Mouse (Mus musculus) v-Abl transformed pro-B cells (cell line): ENCODE data around the gene Ank2.

ENCODE experiments used
- in situ Hi-C, 2 experiments: fragments of 400-800 bp; cut with MboI; formaldehyde crosslinking; loops; one replicate each; pipeline ENCODE4 v1.15.1; 2025; ENCODE audit not compliant: unreplicated experiment in 2 of 2

The Ank2 gene

GRCm38 (mm10) chr3:127087574-127087973 lies 411.6 kb downstream of the Ank2 start:
- in situ Hi-C loops, result no loop called here

GRCm38 (mm10) chr3:127086834-127087506 lies 412.2 kb downstream of the Ank2 start:
- in situ Hi-C loops, result no loop called here

- in situ Hi-C loops, result no loop called here
Measured at GRCm38 (mm10) chr3:127077369-127077768, 421.8 kb downstream of the Ank2 start.

GRCm38 (mm10) chr3:127075531-127076280 lies 423.4 kb downstream of the Ank2 start:
- in situ Hi-C loops, result no loop called here

GRCm38 (mm10) chr3:127071471-127071870 lies 427.7 kb downstream of the Ank2 start:
- in situ Hi-C loops, result no loop called here

- in situ Hi-C loops, result no loop called here
Measured at GRCm38 (mm10) chr3:127063654-127064386, 435.3 kb downstream of the Ank2 start.

- in situ Hi-C loops, result no loop called here
Measured at GRCm38 (mm10) chr3:127059671-127060070, 439.5 kb downstream of the Ank2 start.

GRCm38 (mm10) chr3:127041288-127041687 lies 457.9 kb downstream of the Ank2 start:
- in situ Hi-C loops, result no loop called here

- in situ Hi-C loops, result no loop called here
Measured at GRCm38 (mm10) chr3:127038570-127038969, 460.6 kb downstream of the Ank2 start.

- in situ Hi-C loops, result no loop called here
Measured at GRCm38 (mm10) chr3:127036118-127036517, 463.0 kb downstream of the Ank2 start.

- in situ Hi-C loops, result no loop called here
Measured at GRCm38 (mm10) chr3:127035540-127035939, 463.6 kb downstream of the Ank2 start.

GRCm38 (mm10) chr3:127034983-127035382 lies 464.2 kb downstream of the Ank2 start:
- in situ Hi-C loops, result no loop called here

GRCm38 (mm10) chr3:127023992-127024391 lies 475.2 kb downstream of the Ank2 start:
- in situ Hi-C loops, result loop anchor here in 1 of 2 experiments (25.0 kb wide), 1 partner anchor 1012 kb away; no protein-coding TSS in a partner anchor

- in situ Hi-C loops, result loop anchor here in 1 of 2 experiments (25.0 kb wide), 1 partner anchor 1008 kb away; no protein-coding TSS in a partner anchor
Measured at GRCm38 (mm10) chr3:127020167-127020566, 479.0 kb downstream of the Ank2 start.

- in situ Hi-C loops, result loop anchor here (10.0 to 25.0 kb wide), 2 partner anchors 1007 to 1165 kb away; no protein-coding TSS in a partner anchor
Measured at GRCm38 (mm10) chr3:127019728-127020127, 479.4 kb downstream of the Ank2 start.

- in situ Hi-C loops, result loop anchor here (10.0 to 25.0 kb wide), 2 partner anchors 1007 to 1164 kb away; no protein-coding TSS in a partner anchor
Measured at GRCm38 (mm10) chr3:127019109-127019508, 480.0 kb downstream of the Ank2 start.

GRCm38 (mm10) chr3:127017523-127017922 lies 481.6 kb downstream of the Ank2 start:
- in situ Hi-C loops, result loop anchor here (10.0 to 25.0 kb wide), 2 partner anchors 1005 to 1163 kb away; no protein-coding TSS in a partner anchor

- in situ Hi-C loops, result loop anchor here (10.0 to 25.0 kb wide), 2 partner anchors 1003 to 1161 kb away; no protein-coding TSS in a partner anchor
Measured at GRCm38 (mm10) chr3:127015596-127015995, 483.6 kb downstream of the Ank2 start.

- in situ Hi-C loops, result loop anchor here (10.0 to 25.0 kb wide), 2 partner anchors 1003 to 1160 kb away; no protein-coding TSS in a partner anchor
Measured at GRCm38 (mm10) chr3:127015175-127015574, 484.0 kb downstream of the Ank2 start.

- in situ Hi-C loops, result loop anchor here (5.0 to 25.0 kb wide), 4 partner anchors 437 to 1162 kb away; no protein-coding TSS in a partner anchor
Measured at GRCm38 (mm10) chr3:127013976-127014375, 485.2 kb downstream of the Ank2 start.
